Mouse (Mus musculus) cerebellum, postnatal 4 days (tissue): ENCODE measurements at regions not wholly inside any gene's neighbourhood (a gene's known extent, or its start where the extent isn't known, plus 50 kb on each side); places are given as distances from the start of the nearest gene placed in this dataset.

Experiments used
- DNase-seq, 2 experiments: peaks; one replicate each; pipeline ENCODE4 v3.0.0; 2022; ENCODE audit warnings: low spot score in 2 of 2, mixed read lengths in 1 of 2

- DNase-seq: no peak
These were observed 182.5 kb downstream of the Enc1 start for GRCm38 (mm10) chr13:97423298-97423817.

- no peak for DNase-seq
These were observed 182.0 kb downstream of the Enc1 start for GRCm38 (mm10) chr13:97422897-97423296.

GRCm38 (mm10) chr13:97421831-97422230, 180.9 kb downstream of the Enc1 start:
- no peak for DNase-seq

- no peak for DNase-seq
These were observed 179.9 kb downstream of the Enc1 start for GRCm38 (mm10) chr13:97420773-97421172.

- no peak for DNase-seq
These were observed 178.2 kb downstream of the Enc1 start for GRCm38 (mm10) chr13:97419100-97419499.

GRCm38 (mm10) chr13:97418681-97419080, 177.8 kb downstream of the Enc1 start:
- DNase-seq: no peak

GRCm38 (mm10) chr13:97418081-97418480, 177.2 kb downstream of the Enc1 start:
- no peak for DNase-seq

GRCm38 (mm10) chr13:97415927-97416709, 175.2 kb downstream of the Enc1 start:
- DNase-seq: no peak

- DNase-seq: peak in 1 of 2 experiments; percentile 53
These were observed 174.5 kb downstream of the Enc1 start for GRCm38 (mm10) chr13:97415381-97415780.

- DNase-seq: peak in 1 of 2 experiments; percentile 35
These were observed 171.2 kb downstream of the Enc1 start for GRCm38 (mm10) chr13:97412151-97412550.

- DNase-seq: no peak
These were observed 169.8 kb downstream of the Enc1 start for GRCm38 (mm10) chr13:97410550-97411201.

GRCm38 (mm10) chr13:97409891-97410525, 169.1 kb downstream of the Enc1 start:
- peak in 1 of 2 experiments; percentile 26 for DNase-seq

GRCm38 (mm10) chr13:97409291-97409780, 168.4 kb downstream of the Enc1 start:
- DNase-seq: no peak

GRCm38 (mm10) chr13:97408414-97409290, 167.7 kb downstream of the Enc1 start:
- DNase-seq: peak in 1 of 2 experiments; percentile 36

- no peak for DNase-seq
These were observed 166.9 kb downstream of the Enc1 start for GRCm38 (mm10) chr13:97407773-97408172.

- DNase-seq: no peak
These were observed 165.8 kb downstream of the Enc1 start for GRCm38 (mm10) chr13:97406678-97407077.

- no peak for DNase-seq
These were observed 161.4 kb downstream of the Enc1 start for GRCm38 (mm10) chr13:97402164-97402761.

- DNase-seq: no peak
These were observed 160.7 kb downstream of the Enc1 start for GRCm38 (mm10) chr13:97401620-97402019.

GRCm38 (mm10) chr13:97398041-97398440, 157.1 kb downstream of the Enc1 start:
- no peak for DNase-seq

GRCm38 (mm10) chr13:97396899-97397640, 156.2 kb downstream of the Enc1 start:
- no peak for DNase-seq
